Mouse (Mus musculus): ENCODE results near the gene Zfp869. TPM values are rescaled to one million over a fixed set of nuclear protein-coding genes. Genes with fewer than 3 reads are reported as not detected.
A peak's percentile ranks its signal among the peaks of the same experiment; 100 is the strongest.
"Not testable (repeated sequence)": the region's sequence is repeated elsewhere in the genome, so short reads cannot be mapped to it uniquely, and the experiment has no call there.

Gene Zfp869
- 6.3 and 7.3 TPM in 2 replicates for polyA plus RNA-seq (2012; rRNA removed)

DNA sequence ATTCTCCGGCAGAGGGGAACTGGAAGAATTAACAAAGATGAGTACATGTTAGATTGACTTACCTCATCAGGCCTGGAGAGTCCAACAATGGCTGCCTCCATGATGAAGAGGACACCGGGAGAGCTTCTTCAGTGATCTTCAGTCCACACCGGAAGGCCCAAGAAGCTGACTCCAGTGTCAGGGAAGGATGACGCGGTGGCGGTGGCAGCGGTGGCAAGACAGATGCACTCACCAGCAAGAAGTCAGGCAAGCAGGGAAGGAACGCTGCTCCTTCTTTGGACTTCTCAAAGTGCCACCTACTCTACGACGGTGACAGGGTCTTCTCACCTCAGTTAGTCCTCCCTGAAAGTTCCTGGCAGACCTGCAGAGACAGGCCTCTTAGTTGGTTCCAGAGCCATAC is at the start of gene Zfp869:
TSS of gene Zfp869 (minus strand) at position 101 of the 400 bp plus-strand sequence.
- not testable (repeated sequence) for DNase-seq (ENCODE audit: low read depth)

DNA sequence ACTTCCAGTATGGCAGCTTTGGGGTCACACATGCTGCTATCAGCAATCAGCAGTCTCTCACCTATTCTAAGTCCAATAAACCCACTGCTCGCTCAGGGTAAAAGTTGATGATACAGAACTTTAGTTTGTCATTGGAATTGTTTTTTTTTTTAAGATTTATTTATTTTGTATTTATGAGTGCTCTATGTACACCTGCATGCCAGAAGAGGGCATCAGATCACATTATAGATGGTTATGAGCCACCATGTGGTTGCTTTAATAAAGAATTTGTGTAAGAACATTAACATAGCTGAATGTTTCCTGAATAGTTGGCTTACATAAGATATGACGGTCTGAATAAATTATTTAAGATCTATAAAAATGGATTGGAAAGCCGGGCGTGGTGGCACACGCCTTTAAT is 47.8 kb upstream of the Zfp869 start:
- no peak for DNase-seq (ENCODE audit: low read depth)

DNA sequence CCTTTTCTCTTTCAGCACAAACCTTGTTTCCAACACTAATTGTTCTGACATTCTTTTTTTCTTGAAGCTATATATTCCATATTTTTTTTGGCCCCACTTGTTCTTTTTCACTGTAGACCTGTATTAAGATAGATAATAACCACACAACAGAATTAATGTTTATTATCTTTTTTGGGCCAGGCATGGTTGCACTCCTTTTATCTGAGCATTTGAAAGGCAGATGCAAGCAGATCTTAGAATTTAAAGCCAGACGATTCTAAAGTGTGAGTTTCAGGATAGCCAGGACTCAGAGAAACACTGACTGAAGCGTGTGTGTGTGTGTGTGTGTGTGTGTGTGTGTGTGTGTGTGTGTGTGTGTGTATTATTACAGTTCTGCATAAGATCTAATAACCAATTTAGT is 41.9 kb upstream of the Zfp869 start:
- DNase-seq (ENCODE audit: low read depth), result no peak

DNA sequence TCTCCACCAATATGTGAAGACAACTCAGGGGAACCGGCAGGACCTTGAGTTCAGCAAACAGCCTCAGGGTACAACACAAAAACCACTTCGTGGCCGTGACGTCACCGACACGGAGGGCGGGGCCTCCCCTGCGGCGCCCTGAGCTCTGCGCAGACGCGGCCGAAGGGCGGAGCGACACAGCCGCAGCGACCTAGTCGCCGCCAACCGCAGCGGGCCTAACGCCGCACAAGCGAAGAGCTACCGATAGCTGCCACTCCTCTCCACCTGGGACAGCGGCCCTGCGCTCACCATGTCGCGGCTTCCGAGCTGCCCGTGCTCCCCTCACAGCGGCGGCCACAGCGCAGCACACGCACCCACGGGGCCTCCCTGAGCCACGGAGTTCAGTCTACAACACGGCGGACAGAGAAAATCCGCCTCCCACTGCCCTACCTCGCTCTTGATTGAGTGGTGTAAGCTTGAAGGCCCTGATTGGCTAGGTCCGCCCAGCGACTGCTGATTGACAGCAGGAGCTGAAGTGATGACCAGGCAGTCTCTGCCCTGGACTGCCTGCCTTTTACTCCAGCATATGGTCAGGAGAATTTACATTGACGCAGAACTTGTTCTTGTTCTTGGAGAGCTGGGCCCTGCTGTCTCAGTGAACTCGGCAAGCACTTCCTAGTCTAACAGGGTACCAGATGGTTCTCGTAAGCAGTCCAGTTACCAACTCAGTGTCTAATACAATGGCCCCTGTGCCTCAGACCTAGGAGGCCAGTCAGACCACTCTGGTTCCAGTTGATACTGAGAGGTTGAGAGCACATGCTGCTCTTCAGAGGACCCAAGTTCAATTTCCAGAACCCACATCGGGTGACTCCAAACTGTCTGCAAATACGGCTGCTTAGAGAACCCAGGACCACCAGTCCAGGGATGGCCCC is 39.3 kb upstream of the Zfp869 start, which contains the start of gene Zfp963:
TSS of gene Zfp963 (minus strand) at position 427 of the 911 bp plus-strand sequence.
- peak; percentile 54 for DNase-seq (ENCODE audit: low read depth)

DNA sequence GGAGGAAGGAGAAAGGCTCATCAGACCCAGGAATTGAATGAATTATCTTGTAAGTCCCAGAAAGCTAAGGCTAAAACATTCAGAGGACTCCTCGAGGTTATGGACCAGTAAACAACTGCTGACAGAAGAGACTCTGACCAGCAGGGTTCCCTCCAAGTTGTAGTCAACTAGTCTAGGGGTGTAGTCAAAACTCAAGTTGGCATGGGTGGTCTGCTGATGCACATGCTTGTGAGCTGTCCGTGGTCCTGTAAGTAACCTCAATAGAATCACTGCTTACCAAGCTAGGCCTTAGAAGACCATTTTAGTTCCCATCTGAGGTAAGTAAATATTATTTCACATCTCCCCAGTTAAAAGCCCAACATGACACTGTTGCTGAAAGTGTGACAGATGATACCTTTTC is 30.7 kb upstream of the Zfp869 start:
- no peak for DNase-seq (ENCODE audit: low read depth)

DNA sequence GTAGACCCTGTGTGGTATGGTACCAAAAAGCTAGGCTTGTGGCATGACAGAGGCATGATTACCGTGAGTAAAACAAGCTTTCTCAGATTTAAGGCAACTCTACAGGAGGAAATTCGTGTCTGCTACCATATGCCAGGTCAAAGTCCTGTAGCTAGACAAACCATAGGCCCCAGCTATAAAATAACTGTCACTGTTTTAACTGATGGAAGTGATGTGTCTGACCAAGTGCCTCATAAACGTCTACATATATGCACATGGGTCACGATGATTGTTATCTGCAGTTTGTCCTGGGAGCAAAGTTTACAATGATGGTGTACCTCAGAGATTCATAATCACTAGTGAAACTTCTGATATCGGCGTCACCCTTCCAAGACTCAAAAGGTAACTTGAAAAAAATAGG is 30.2 kb upstream of the Zfp869 start:
- DNase-seq (ENCODE audit: low read depth), result no peak

DNA sequence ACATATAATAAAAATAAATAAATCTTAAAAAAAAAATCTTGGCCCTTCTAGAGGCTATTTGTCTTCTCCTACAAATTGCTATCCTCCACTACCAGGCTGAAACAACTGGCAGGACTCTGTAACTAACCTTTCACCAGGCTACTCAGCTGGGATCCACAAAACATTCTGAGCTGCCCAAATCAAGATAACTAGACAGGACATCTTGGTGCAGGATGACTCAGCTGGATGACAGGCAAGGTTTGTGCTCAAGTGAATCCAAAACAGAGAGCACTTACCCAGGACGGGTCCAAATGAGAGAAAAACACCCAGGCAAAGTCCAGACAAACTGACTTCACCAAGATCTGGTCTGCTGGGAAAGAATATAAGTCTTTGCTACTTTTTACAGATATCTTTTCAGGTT is 25.0 kb upstream of the Zfp869 start:
- DNase-seq (ENCODE audit: low read depth), result no peak

DNA sequence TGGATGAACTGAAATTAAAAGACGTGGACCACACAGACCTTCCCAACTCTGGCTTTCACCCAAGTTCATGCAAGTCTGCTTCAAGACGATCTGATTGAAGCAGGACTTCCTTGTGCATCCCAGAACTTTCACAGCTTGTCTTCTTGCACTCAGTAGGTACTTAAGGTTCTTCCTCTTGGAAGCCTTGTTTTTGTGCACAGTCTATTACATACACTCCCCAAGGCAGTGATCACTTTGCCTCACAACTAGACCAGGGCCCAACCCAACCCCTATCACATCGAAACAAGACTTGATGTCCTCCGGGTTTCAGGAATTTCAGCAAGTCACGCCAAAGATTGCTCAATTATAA is 6.7 kb upstream of the Zfp869 start:
- DNase-seq (ENCODE audit: low read depth), result no peak

DNA sequence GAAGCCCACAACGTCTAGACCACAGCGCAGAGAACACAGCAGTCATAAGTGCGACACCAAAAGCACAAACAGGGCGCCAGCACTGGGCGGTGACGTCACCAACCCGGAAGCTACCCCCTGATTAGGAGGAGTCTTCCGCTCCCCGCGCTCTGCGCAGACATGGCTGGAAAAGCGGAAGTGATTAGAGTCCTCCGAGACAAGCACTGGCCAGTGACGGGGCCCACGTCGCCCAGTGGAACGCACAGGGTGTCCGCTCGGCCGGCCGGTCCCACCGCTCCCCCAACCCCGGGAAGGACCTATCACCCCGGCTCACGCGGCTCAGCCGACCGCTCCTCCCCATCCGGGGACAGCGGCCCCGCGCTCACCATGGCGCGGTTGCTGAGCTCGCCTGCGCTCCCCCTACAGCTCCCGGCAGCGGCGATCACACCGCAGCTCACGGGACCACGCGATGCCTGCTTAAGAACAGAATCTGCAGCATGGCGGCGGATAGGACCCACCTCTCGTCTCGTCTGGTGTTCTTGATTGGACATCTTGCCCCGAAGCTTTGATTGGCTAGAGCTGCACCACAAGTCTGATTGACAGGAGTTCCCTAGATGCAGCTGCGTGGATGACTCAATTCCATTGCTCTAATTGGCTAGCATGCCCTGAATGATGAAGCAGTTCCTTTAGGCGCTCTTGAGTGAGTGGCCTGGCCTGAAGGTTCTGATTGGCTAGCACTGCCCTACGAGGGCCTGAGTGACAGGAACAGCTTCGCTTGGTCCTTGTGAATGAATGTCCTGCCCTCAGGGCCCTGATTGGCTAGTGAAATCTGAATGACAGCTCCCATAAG is 6.1 kb upstream of the Zfp869 start:
- DNase-seq (ENCODE audit: low read depth), result peak; percentile 99

DNA sequence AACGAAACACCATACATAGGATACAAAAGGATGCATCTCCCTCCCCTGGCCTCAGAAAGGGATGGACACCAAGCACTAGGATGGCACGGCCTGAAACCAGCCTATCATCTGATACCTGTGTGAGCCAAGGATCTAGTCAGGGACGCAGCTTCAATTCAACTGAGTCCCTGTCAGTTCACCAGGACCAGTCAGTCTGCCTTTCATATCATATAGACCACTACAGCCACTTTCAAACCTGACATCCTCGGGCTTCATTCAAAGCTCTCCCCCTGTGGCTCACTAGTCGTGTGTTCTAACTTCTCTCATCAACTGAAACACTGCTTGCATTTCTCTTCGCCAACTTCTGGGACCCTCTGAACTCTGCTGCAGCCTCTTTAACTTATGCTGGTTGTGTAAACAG is 4.8 kb upstream of the Zfp869 start:
- DNase-seq (ENCODE audit: low read depth), result no peak

DNA sequence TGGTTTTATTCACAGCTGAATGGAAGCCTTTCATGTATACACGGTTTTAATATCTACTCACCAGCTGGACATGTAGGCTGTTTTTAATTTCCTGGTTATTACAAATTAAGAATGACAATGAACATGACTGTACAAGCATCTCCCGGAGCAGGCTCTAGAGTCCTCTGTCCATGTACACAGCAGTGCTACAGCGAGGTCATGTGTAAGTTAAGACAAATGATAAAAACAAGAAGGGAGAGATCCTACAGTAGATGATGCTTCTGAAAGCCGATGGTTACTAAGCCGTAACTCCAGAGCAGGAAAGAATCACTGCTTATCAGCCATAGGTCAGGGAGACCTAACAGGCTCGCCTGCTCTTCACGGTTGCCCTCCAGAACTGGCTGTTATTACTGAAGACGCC is 3.0 kb upstream of the Zfp869 start:
- no peak for DNase-seq (ENCODE audit: low read depth)

DNA sequence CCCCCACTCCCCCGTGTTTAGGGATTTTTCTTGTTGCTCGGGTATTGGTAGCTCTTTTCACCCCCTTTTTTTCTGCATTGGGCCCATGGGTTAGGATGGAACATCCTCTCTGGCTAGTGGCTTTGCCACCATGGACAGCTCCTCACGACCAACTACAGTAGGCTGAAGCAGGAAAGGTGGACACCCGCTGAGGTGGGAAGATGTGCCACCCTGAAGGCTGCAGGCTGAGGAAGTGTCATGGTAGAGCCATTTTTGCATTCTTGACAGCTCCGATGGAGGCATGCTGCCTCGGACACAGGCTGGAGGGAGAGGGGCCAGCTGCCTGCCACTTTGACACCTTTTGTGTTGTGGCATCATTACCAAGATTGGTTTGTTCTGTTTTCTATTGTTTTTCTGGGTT is 8.7 kb downstream of the Zfp869 start:
- no peak for DNase-seq (ENCODE audit: low read depth)

DNA sequence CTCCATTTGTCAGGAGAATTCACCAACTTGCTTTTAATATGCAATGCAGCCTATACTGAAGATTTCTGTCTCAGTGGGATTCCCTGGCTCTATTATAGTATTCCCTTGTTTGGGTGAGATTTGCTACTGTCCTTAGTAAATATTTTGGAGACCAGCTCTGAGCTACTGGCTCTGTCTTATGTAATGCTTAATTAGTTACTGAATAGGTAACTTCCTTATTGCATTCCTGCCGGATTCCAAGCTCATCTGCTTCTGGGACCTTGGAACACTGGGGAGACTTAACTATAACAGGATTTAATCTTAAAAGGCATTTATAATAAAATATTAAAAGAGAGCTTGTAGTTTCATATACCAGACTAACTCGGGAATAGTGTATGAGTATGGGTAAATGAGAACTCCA is 45.5 kb downstream of the Zfp869 start:
- DNase-seq (ENCODE audit: low read depth), result not testable (repeated sequence)

DNA sequence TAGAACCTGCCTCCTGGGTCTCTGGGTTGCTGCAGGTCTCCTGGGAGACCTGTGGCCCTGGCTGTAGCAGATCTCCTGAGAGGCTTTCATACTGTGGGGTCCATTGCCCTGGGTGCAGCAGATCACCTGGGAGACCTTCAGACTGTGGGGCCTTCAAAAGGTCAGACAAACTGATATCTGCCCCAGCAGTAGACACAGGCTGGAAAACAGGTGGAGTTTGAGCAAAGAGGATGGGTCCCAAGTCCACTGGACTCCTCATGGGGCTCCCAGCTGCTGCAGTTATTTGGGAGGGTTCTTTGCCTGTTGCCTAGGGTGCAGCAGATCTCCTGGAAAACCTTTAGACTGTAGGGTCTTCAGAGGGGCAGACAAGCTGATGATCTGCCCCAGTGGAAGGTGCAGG is 49.2 kb downstream of the Zfp869 start:
- no peak for DNase-seq (ENCODE audit: low read depth)

Other genes starting within 250 kb of the Zfp869 start
- gene Gm7697, start 187.7 kb downstream of the Zfp869 start, polyA plus RNA-seq (2012; rRNA removed), result not detected in 2 replicates
- 5.2 and 6.3 TPM in 2 replicates for gene Zfp868, start 85.2 kb downstream of the Zfp869 start, polyA plus RNA-seq (2012; rRNA removed)
- gene Zfp964, start 56.2 kb downstream of the Zfp869 start, polyA plus RNA-seq (2012; rRNA removed), result 1.7 and 2.4 TPM in 2 replicates
- 2.5 TPM in 2 replicates for gene Zfp963, start 39.2 kb upstream of the Zfp869 start, polyA plus RNA-seq (2012; rRNA removed)
- gene Gm20422, start 64.2 kb upstream of the Zfp869 start, polyA plus RNA-seq (2012; rRNA removed), result 0.25 TPM in 1 of 2 replicates, not detected in the other
- gene Atp13a1, start 80.4 kb upstream of the Zfp869 start, polyA plus RNA-seq (2012; rRNA removed), result 49.6 and 59.8 TPM in 2 replicates
- gene Zfp866, start 80.5 kb upstream of the Zfp869 start, polyA plus RNA-seq (2012; rRNA removed), result 8.9 and 11.0 TPM in 2 replicates
- 12.1 and 14.7 TPM in 2 replicates for gene Gmip, start 98.0 kb upstream of the Zfp869 start, polyA plus RNA-seq (2012; rRNA removed)
- gene Lpar2, start 111.7 kb upstream of the Zfp869 start, polyA plus RNA-seq (2012; rRNA removed), result 1.8 and 2.6 TPM in 2 replicates
- 3.3 and 3.7 TPM in 2 replicates for gene Pbx4, start 121.8 kb upstream of the Zfp869 start, polyA plus RNA-seq (2012; rRNA removed)
- gene Cilp2, start 177.0 kb upstream of the Zfp869 start, polyA plus RNA-seq (2012; rRNA removed), result 1.0 and 1.1 TPM in 2 replicates
- gene Tssk6, start 191.5 kb upstream of the Zfp869 start, polyA plus RNA-seq (2012; rRNA removed), result 10.3 and 13.0 TPM in 2 replicates
- gene Ndufa13, start 191.8 kb upstream of the Zfp869 start, polyA plus RNA-seq (2012; rRNA removed), result 106 and 123 TPM in 2 replicates
- gene Yjefn3, start 192.0 kb upstream of the Zfp869 start, polyA plus RNA-seq (2012; rRNA removed), result 3.7 and 4.8 TPM in 2 replicates